Mouse (Mus musculus): ENCODE data around the gene Map3k1. TPM values are rescaled to one million over a fixed set of nuclear protein-coding genes. Genes with fewer than 3 reads are reported as not detected.

Map3k1 gene
- polyA plus RNA-seq, 1 experiment = 5.7 TPM

- Histone ChIP-seq H3K9me3 (peaks cover 9% of the 10 kb centered on the region), H3K4me1 (peaks cover 4% of the 10 kb centered on the region; the same call in 1 of the 2 replicates), H3K36me3 (replicated peaks; ENCODE audit: low read length) (no peaks in the 10 kb centered on the region), H3K4me3 (replicated peaks) (no peak overlapping the region), H3K27me3 (replicated peaks) (peaks cover 11% of the 10 kb centered on the region)
- no peak for TF ChIP-seq FLI1 (IDR thresholded peaks at IDR 0.05; ENCODE audit: low read length)
- no peak for TF ChIP-seq GATA1 (IDR thresholded peaks at IDR 0.05; ENCODE audit: borderline replicate concordance, low read length)
Observed at GRCm38 (mm10) chr13:111816431-111816830, 7.6 kb upstream of the Map3k1 start.

DNA sequence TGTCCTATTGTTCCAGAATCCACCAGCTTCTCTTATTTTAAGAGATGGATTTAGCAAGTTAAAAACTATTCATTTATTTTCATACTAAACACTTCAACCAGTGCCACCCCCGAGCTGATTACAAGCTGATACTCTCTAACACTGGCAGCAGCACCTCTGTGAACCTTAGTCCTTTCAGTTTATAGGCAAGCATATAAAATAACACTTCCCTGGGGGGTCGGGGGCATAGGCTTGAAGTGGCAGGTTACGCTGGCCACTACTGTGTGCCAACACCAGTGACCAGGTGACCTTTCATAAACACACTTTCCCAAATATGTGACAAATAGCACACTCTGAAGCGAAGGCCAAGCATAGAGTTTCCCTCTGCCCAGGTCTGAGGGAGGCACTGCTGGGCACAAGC lies 6.7 kb upstream of the Map3k1 start:
- Histone ChIP-seq H3K27me3 (replicated peaks) (peaks cover 15% of the 10 kb centered on the region), H3K36me3 (replicated peaks; ENCODE audit: low read length) (no peaks in the 10 kb centered on the region), H3K4me1 (peaks cover 4% of the 10 kb centered on the region; the same call in 1 of the 2 replicates), H3K4me3 (replicated peaks) (no peak overlapping the region), H3K9me3 (peaks cover 9% of the 10 kb centered on the region)
- TF ChIP-seq GATA1 (IDR thresholded peaks at IDR 0.05; ENCODE audit: borderline replicate concordance, low read length) (no peak), FLI1 (IDR thresholded peaks at IDR 0.05; ENCODE audit: low read length) (no peak)

DNA sequence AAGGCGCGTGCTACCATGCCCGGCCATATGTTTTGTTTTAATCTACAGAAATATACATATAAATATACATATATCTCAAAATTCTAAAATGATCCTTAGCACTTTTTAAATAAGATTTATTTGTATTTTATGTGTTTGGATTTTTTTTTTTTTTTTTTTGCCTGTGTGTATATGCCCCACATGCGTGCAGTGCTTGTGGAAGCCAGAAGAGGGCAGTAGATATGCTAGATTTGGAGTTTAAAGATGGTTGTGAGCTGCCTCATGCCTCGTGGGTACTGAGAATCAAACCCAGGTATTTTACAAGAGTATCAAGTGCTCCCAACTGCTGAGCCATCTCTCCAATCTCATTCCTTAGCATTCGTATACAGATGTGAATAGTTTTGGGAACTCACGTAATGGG lies 6.2 kb upstream of the Map3k1 start:
- H3K36me3 ChIP-seq (replicated peaks; ENCODE audit: low read length) = no peaks in the 10 kb centered on the region
- H3K9me3 ChIP-seq = peaks cover 9% of the 10 kb centered on the region
- no peak overlapping the region for H3K4me3 ChIP-seq (replicated peaks)
- H3K27me3 ChIP-seq (replicated peaks) = peaks cover 16% of the 10 kb centered on the region
- TF ChIP-seq GATA1 (IDR thresholded peaks at IDR 0.05; ENCODE audit: borderline replicate concordance, low read length) = no peak
- TF ChIP-seq FLI1 (IDR thresholded peaks at IDR 0.05; ENCODE audit: low read length) = no peak
- H3K4me1 ChIP-seq = peaks cover 4% of the 10 kb centered on the region; the same call in 1 of the 2 replicates

- peaks cover 8% of the 10 kb centered on the region for H3K4me1 ChIP-seq
- H3K9me3 ChIP-seq = peaks cover 9% of the 10 kb centered on the region
- H3K4me3 ChIP-seq (replicated peaks) = no peak overlapping the region
- H3K27me3 ChIP-seq (replicated peaks) = peaks cover 27% of the 10 kb centered on the region
- no peak for TF ChIP-seq FLI1 (IDR thresholded peaks at IDR 0.05; ENCODE audit: low read length)
- no peak for TF ChIP-seq GATA1 (IDR thresholded peaks at IDR 0.05; ENCODE audit: borderline replicate concordance, low read length)
- no peaks in the 10 kb centered on the region for H3K36me3 ChIP-seq (replicated peaks; ENCODE audit: low read length)
Observed at GRCm38 (mm10) chr13:111812647-111813046, 3.9 kb upstream of the Map3k1 start.

DNA sequence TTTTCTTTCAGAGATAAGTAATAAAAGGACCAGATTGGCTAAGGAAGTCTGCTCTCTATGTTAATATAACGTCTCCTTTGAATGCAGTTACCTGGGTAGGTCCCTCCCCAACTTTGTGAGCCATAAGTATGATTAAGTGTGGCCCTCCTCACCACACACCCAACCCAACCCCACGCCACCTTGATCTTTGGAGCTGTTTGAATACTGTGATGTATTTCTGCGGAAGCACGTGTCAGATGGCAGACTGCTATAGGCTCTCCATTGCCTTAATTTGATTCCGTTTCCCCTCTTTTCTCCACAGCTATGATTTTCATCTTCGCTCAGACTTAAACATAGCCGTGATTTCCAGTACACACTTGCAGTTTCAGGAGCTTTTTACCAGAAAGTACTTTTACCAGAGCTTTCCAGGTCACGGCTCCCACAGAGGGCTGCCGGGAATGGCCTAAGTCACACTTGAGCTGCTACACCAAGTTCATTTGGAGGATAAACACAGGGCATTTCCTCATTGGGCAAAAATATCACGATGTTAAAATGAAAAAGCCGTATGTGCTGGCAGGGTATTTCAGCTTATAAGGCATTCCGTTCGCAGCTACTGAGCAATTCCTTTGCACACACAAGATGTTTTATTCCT lies 2.3 kb upstream of the Map3k1 start:
- peaks cover 15% of the 10 kb centered on the region for H3K4me1 ChIP-seq
- TF ChIP-seq FLI1 (IDR thresholded peaks at IDR 0.05; ENCODE audit: low read length) = no peak
- TF ChIP-seq GATA1 (IDR thresholded peaks at IDR 0.05; ENCODE audit: borderline replicate concordance, low read length) = no peak
- H3K36me3 ChIP-seq (replicated peaks; ENCODE audit: low read length) = no peaks in the 10 kb centered on the region
- peaks cover 29% of the 10 kb centered on the region for H3K27me3 ChIP-seq (replicated peaks)
- no peak overlapping the region for H3K4me3 ChIP-seq (replicated peaks)
- peaks cover 9% of the 10 kb centered on the region for H3K9me3 ChIP-seq

DNA sequence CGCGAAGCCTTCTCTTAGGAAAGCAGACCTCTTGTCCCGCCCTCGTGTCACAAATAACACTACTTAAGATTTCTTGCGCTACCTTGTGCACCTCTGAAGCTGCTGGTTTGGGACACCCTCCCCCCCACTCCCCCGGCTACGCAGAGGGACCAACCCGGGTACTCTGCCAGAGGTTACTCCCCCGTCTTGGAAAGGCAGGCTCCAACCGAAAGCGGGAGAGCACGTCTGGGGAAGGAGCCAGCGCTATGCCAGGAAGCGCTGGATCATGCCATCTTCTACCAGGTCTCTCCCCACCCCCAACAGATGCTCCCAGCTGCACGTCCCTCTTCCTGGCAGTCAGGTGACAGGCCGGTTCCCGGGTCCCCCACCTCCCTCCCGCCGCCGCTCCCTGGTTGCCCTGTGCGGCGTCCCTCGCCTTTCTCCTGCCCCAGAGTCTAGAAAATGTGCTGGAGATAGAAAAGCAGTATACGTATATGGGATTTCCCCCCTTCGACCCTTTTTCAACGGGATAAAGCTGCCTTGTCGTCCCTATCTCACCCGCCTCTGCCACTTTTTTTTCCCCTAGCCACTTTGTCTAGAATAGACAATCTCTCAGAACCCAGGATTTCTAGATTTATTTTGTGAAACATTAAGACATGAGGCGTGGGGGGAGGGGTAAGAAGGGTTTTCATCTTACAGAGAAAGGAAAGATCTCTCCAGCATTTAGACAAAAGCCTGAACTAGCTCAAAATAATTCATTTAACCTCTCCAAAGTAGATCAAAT lies 854 bp upstream of the Map3k1 start:
- Histone ChIP-seq H3K4me1 (peaks cover 28% of the 10 kb centered on the region), H3K36me3 (replicated peaks; ENCODE audit: low read length) (no peaks in the 10 kb centered on the region), H3K4me3 (replicated peaks) (peak overlapping the region; percentile 94), H3K27me3 (replicated peaks) (peaks cover 29% of the 10 kb centered on the region), H3K9me3 (no peaks in the 10 kb centered on the region)
- TF ChIP-seq FLI1 (IDR thresholded peaks at IDR 0.05; ENCODE audit: low read length) = no peak
- TF ChIP-seq GATA1 (IDR thresholded peaks at IDR 0.05; ENCODE audit: borderline replicate concordance, low read length) = no peak

GRCm38 (mm10) chr13:111808387-111808636 lies 481 bp downstream of the Map3k1 start:
- H3K4me3 ChIP-seq (replicated peaks) = peak overlapping the region; percentile 94

DNA sequence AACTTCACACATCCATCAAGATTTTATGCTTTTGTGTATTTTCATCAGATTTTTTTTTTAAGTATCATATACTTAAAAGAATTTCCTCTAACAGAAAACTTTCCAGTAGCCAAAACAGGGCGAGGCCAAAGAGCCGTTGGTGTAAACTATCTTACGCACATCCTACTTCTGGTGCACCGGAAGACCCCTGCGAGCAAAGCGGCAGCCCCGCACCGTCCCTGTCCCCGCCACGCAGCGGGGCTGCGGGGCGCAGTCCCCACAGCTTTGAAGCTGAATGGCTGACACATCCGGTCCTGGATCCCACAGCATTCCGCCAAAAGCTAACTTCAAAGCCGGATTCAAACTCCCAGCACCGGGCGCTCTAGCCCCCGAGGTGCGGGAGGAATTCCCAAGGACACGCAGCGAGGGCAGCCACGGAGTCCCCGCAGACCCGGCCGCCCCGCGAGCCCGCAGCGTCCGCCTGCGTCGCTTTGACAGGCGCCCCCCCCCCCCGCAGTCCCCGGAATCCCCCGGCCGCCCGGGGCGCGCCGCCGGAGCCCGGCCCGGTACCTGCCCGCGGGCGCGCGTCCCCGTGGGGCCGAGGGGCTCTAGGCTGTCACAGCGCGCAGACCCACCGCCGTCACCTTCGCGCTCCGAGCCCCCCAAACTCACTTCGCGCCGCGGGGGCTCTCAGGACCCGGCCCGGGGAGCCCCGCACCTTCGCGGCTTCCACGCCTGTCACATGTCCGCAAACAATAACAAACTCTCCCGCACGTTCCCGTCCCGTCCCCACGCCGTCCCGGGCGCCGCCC lies 1.0 kb downstream of the Map3k1 start:
- Histone ChIP-seq H3K4me1 (peaks cover 30% of the 10 kb centered on the region), H3K36me3 (replicated peaks; ENCODE audit: low read length) (no peaks in the 10 kb centered on the region), H3K4me3 (replicated peaks) (peak overlapping the region; percentile 94), H3K9me3 (no peaks in the 10 kb centered on the region), H3K27me3 (replicated peaks) (peaks cover 36% of the 10 kb centered on the region)
- TF ChIP-seq FLI1 (IDR thresholded peaks at IDR 0.05; ENCODE audit: low read length) = no peak
- no peak for TF ChIP-seq GATA1 (IDR thresholded peaks at IDR 0.05; ENCODE audit: borderline replicate concordance, low read length)

More at GRCm38 (mm10) chr13:111808387-111808636, 481 bp downstream of the Map3k1 start:
- peaks cover 30% of the 10 kb centered on the region for H3K4me1 ChIP-seq
- peaks cover 31% of the 10 kb centered on the region for H3K27me3 ChIP-seq (replicated peaks)
- no peaks in the 10 kb centered on the region for H3K36me3 ChIP-seq (replicated peaks; ENCODE audit: low read length)
- TF ChIP-seq GATA1 (IDR thresholded peaks at IDR 0.05; ENCODE audit: borderline replicate concordance, low read length) (no peak), FLI1 (IDR thresholded peaks at IDR 0.05; ENCODE audit: low read length) (no peak)
- no peaks in the 10 kb centered on the region for H3K9me3 ChIP-seq

DNA sequence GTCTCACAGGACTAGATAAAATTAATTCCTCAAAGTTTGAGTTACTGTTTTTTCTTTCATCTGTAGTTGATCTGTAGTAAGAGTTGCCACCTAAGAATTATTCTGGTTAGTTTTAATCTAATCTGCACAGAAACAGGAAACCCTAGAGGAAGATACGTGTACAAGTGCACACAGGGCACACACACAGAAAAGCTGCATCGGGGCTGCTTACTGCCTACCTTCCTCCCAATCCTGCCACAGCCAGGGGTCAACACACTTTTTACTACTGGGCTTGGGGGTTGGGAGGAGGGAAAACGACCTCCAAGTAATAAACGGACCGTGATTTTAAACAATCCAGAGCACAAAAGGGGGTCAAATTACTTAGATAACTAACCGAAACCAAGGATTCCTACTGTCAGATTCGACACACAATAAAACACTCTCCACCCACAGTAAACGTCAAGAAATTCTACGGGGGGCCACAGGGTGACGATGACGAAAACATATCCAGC lies 1.6 kb downstream of the Map3k1 start:
- Histone ChIP-seq H3K4me3 (replicated peaks) (peak overlapping the region; percentile 94), H3K27me3 (replicated peaks) (peaks cover 41% of the 10 kb centered on the region), H3K4me1 (peaks cover 33% of the 10 kb centered on the region), H3K9me3 (no peaks in the 10 kb centered on the region), H3K36me3 (replicated peaks; ENCODE audit: low read length) (no peaks in the 10 kb centered on the region)
- TF ChIP-seq FLI1 (IDR thresholded peaks at IDR 0.05; ENCODE audit: low read length) (no peak), GATA1 (IDR thresholded peaks at IDR 0.05; ENCODE audit: borderline replicate concordance, low read length) (no peak)
